Mouse (Mus musculus) MEL (cell line): Measurements from ENCODE around the gene Ccl7. TPM values are rescaled to one million over a fixed set of nuclear protein-coding genes. Genes with fewer than 3 reads are reported as not detected.

Experiments used
- DNase-seq: peaks from one replicate; pipeline ENCODE4 v3.0.0; 2011; ENCODE audit warnings: low read depth, low spot score
- H3K27ac ChIP-seq: 2 replicates; pipeline ENCODE4 v1.5.1; 2012; ENCODE audit warnings: low read depth, mild to moderate bottlenecking, control low read depth, low read length, moderate library complexity; ENCODE audit not compliant: control insufficient read depth
- H3K27me3 ChIP-seq, 2 experiments: fragments of 150-350 bp in 1 of 2; sonication (generic) in 1 of 2; 2 replicates each; pipeline ENCODE4 v1.6.1; 2012; ENCODE audit warnings: low read length in 2 of 2, mild to moderate bottlenecking in 2 of 2, improper control_type of control experiment in 1 of 2, moderate library complexity in 1 of 2; ENCODE audit not compliant: insufficient read depth in 2 of 2, control insufficient read depth in 1 of 2
- H3K36me3 ChIP-seq, 2 experiments: 2 replicates each; pipeline ENCODE4 v1.6.1; 2012 to 2014; ENCODE audit warnings: low read length in 2 of 2, improper control_type of control experiment in 1 of 2, inconsistent platforms in 1 of 2, mild to moderate bottlenecking in 1 of 2; ENCODE audit not compliant: insufficient read depth in 2 of 2, control insufficient read depth in 1 of 2
- H3K4me1 ChIP-seq, 2 experiments: fragments of 150-350 bp in 1 of 2; sonication (generic) in 1 of 2; 2 replicates each; pipeline ENCODE4 v1.6.1; 2012; ENCODE audit warnings: low read length in 2 of 2, improper control_type of control experiment in 1 of 2, mild to moderate bottlenecking in 1 of 2; ENCODE audit not compliant: insufficient read depth in 2 of 2, control insufficient read depth in 1 of 2
- H3K4me3 ChIP-seq, 2 experiments: fragments of 150-350 bp in 1 of 2; sonication (generic) in 1 of 2; 2 replicates each; pipeline ENCODE4 v1.5.1; 2012; ENCODE audit warnings: low read depth in 2 of 2, low read length in 2 of 2, mild to moderate bottlenecking in 2 of 2, moderate library complexity in 2 of 2, control low read depth in 1 of 2, improper control_type of control experiment in 1 of 2; ENCODE audit not compliant: control insufficient read depth in 1 of 2, insufficient read depth in 1 of 2
- H3K79me2 ChIP-seq: 2 replicates; pipeline ENCODE4 v1.6.1; 2012; ENCODE audit warnings: mild to moderate bottlenecking, low read length, moderate library complexity; ENCODE audit not compliant: control insufficient read depth, poor library complexity, insufficient read depth
- H3K9ac ChIP-seq: 2 replicates; pipeline ENCODE4 v1.6.1; 2012; ENCODE audit warnings: low read depth, mild to moderate bottlenecking, control low read depth, low read length, moderate library complexity; ENCODE audit not compliant: control insufficient read depth, poor library complexity, severe bottlenecking
- H3K9me3 ChIP-seq: fragments of 150-350 bp; sonication (generic); replicated peaks from 2 replicates; pipeline ENCODE4 v1.6.1; 2012; ENCODE audit warnings: mild to moderate bottlenecking, low read length, improper control_type of control experiment, moderate library complexity; ENCODE audit not compliant: insufficient read depth
- CHD1 ChIP-seq: IDR thresholded peaks from 2 replicates; pipeline ENCODE4 v1.6.1; 2012; ENCODE audit warnings: low read depth, mild to moderate bottlenecking, inconsistent platforms, low read length, improper control_type of control experiment
- CHD2 ChIP-seq: IDR thresholded peaks from 2 replicates; pipeline ENCODE4 v1.6.1; 2011; ENCODE audit warnings: low read length, improper control_type of control experiment
- CTCF ChIP-seq, 3 experiments: IDR thresholded peaks in 2 of 3; conservative IDR thresholded peaks in 1 of 3; 2 replicates each; pipeline ENCODE4 v1.5.1; 2011 to 2012; ENCODE audit warnings: low read length in 3 of 3, low read depth in 2 of 3, mild to moderate bottlenecking in 2 of 3, improper control_type of control experiment in 1 of 3, inconsistent platforms in 1 of 3, mixed read lengths in 1 of 3, moderate library complexity in 1 of 3; ENCODE audit not compliant: control insufficient read depth in 1 of 3, insufficient read depth in 1 of 3, poor library complexity in 1 of 3, severe bottlenecking in 1 of 3
- ETS1 ChIP-seq: IDR thresholded peaks from 2 replicates; pipeline ENCODE4 v1.6.1; 2012; ENCODE audit warnings: low read depth, mild to moderate bottlenecking, inconsistent platforms, low read length, improper control_type of control experiment, moderate library complexity
- GABPA ChIP-seq: IDR thresholded peaks from 2 replicates; pipeline ENCODE4 v1.6.1; 2012; ENCODE audit warnings: low read depth, mild to moderate bottlenecking, inconsistent platforms, low read length, improper control_type of control experiment, moderate library complexity
- GATA1 ChIP-seq: IDR thresholded peaks from 2 replicates; pipeline ENCODE4 v1.6.1; 2011; ENCODE audit warnings: low read depth, low read length, improper control_type of control experiment
- JUND ChIP-seq: IDR thresholded peaks from 2 replicates; pipeline ENCODE4 v1.6.1; 2011; ENCODE audit warnings: low read depth, mild to moderate bottlenecking, improper control_type of control experiment, low read length
- KAT2A ChIP-seq: conservative IDR thresholded peaks from 2 replicates; pipeline ENCODE4 v1.6.1; 2012; ENCODE audit warnings: low read depth, low read length, improper control_type of control experiment, inconsistent platforms
- MAFK ChIP-seq: IDR thresholded peaks from 2 replicates; pipeline ENCODE4 v1.6.1; 2011; ENCODE audit warnings: low read depth, mild to moderate bottlenecking, low read length, improper control_type of control experiment, borderline replicate concordance
- MAZ ChIP-seq: IDR thresholded peaks from 2 replicates; pipeline ENCODE4 v1.6.1; 2012; ENCODE audit warnings: low read depth, mild to moderate bottlenecking, inconsistent platforms, low read length, improper control_type of control experiment
- MEF2A ChIP-seq: IDR thresholded peaks from 2 replicates; pipeline ENCODE4 v1.6.1; 2014; ENCODE audit warnings: low read depth, mild to moderate bottlenecking, inconsistent platforms, low read length, improper control_type of control experiment; ENCODE audit not compliant: poor library complexity, insufficient replicate concordance, severe bottlenecking; ENCODE audit errors: extremely low read depth
- MXI1 ChIP-seq: IDR thresholded peaks from 2 replicates; pipeline ENCODE4 v1.6.1; 2011; ENCODE audit warnings: mild to moderate bottlenecking, low read depth, low read length, improper control_type of control experiment
- NELFE ChIP-seq: IDR thresholded peaks from 2 replicates; pipeline ENCODE4 v1.6.1; 2011; ENCODE audit warnings: low read depth, low read length, improper control_type of control experiment
- POLR2AphosphoS2 ChIP-seq: IDR thresholded peaks from 2 replicates; pipeline ENCODE4 v1.6.1; 2011; ENCODE audit warnings: low read length, improper control_type of control experiment
- POLR2AphosphoS5 ChIP-seq: IDR thresholded peaks from 2 replicates; pipeline ENCODE4 v1.6.1; 2012; ENCODE audit warnings: low read depth, borderline replicate concordance, mild to moderate bottlenecking, inconsistent platforms, low read length, moderate library complexity, mixed read lengths
- RAD21 ChIP-seq: IDR thresholded peaks from 2 replicates; pipeline ENCODE4 v1.6.1; 2011; ENCODE audit warnings: mild to moderate bottlenecking, low read depth, low read length, improper control_type of control experiment
- RCOR1 ChIP-seq: IDR thresholded peaks from 2 replicates; pipeline ENCODE4 v1.6.1; 2012; ENCODE audit warnings: low read depth, mild to moderate bottlenecking, inconsistent platforms, low read length, improper control_type of control experiment
- TAL1 ChIP-seq: IDR thresholded peaks from 2 replicates; pipeline ENCODE4 v1.6.1; 2012; ENCODE audit warnings: mild to moderate bottlenecking, inconsistent platforms, low read length, moderate library complexity, mixed read lengths
- UBTF ChIP-seq: IDR thresholded peaks from 2 replicates; pipeline ENCODE4 v1.6.1; 2012; ENCODE audit warnings: low read depth, mild to moderate bottlenecking, inconsistent platforms, low read length, improper control_type of control experiment, moderate library complexity, borderline replicate concordance; ENCODE audit not compliant: insufficient read depth
- ZC3H11A ChIP-seq: IDR thresholded peaks from 2 replicates; pipeline ENCODE4 v1.6.1; 2012; ENCODE audit warnings: low read depth, mild to moderate bottlenecking, inconsistent platforms, low read length, improper control_type of control experiment
- ZMIZ1 ChIP-seq: IDR thresholded peaks from 2 replicates; pipeline ENCODE4 v1.6.1; 2012; ENCODE audit warnings: low read depth, mild to moderate bottlenecking, inconsistent platforms, low read length, improper control_type of control experiment, moderate library complexity
- ZNF384 ChIP-seq: IDR thresholded peaks from 2 replicates; pipeline ENCODE4 v1.6.1; 2012; ENCODE audit warnings: low read depth, mild to moderate bottlenecking, inconsistent platforms, low read length, improper control_type of control experiment
- polyA plus RNA-seq, 2 experiments: library from polyadenylated mRNA; stranded (reverse) in 1 of 2; unstranded in 1 of 2; fragments of >175 nt in 1 of 2; fragments of >200 nt in 1 of 2; gene quantifications; 2 replicates each; pipeline versions ENCODE4 v1.2.1 to v1.2.4; 2012; ENCODE audit warnings: low replicate concordance in 2 of 2, low read depth in 1 of 2; ENCODE audit not compliant: insufficient read length in 2 of 2, insufficient read depth in 1 of 2, missing spikeins in 1 of 2
- total RNA-seq: library from RNA; depleted of rRNA; stranded (reverse); fragments of 300-350 nt; gene quantifications from 2 replicates; pipeline ENCODE4 v1.2.3, GENCODE M21; 2012

Gene Ccl7
- total and polyA plus RNA-seq, 3 experiments = not detected

DNA sequence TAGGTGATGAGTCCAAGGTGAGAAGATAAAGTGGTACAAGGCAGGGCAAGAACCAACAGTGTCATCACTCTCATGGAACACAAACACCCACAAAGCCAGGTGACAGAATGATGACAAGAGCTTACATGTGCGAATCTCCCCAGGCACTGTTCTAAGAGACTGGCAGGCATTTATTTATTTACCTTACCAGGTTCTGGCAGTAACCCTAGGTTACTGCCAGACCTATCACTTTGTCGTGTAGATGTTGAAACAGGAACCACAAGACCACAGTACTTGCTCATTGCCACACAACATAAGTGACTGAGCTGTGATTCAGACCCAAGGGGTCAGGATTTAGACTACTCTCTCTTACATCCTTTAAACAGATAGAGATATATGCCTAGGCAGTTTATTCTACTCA lies 30.4 kb upstream of the Ccl7 start:
- no peak for TF ChIP-seq GABPA
- no peak for TF ChIP-seq CTCF (IDR thresholded peaks at IDR 0.05 in 2 of 3, conservative IDR thresholded peaks at IDR 0.05 in 1 of 3; ENCODE audit: control insufficient read depth in 1 of 3, insufficient read depth in 1 of 3, low read depth in 2 of 3, low read length in 3 of 3, poor library complexity in 1 of 3, severe bottlenecking in 1 of 3)
- no peak for TF ChIP-seq CHD2
- no peak for TF ChIP-seq NELFE
- TF ChIP-seq ZNF384 = no peak
- no peak for TF ChIP-seq MXI1
- TF ChIP-seq POLR2AphosphoS2 = no peak
- no peak for TF ChIP-seq UBTF
- TF ChIP-seq MAFK = no peak
- no peak for TF ChIP-seq ETS1
- TF ChIP-seq POLR2AphosphoS5 = no peak
- no peak for TF ChIP-seq RAD21
- TF ChIP-seq RCOR1 = no peak
- TF ChIP-seq JUND = no peak
- TF ChIP-seq, all 39 proteins: peak for 0
- no peaks in the 10 kb centered on the region for H3K27me3 ChIP-seq
- H3K27ac ChIP-seq = no peak overlapping the region
- no peaks in the 10 kb centered on the region for H3K79me2 ChIP-seq
- no peaks in the 10 kb centered on the region for H3K4me1 ChIP-seq
- no peak overlapping the region for H3K9ac ChIP-seq
- no peak for DNase-seq
- H3K9me3 ChIP-seq = no peaks in the 10 kb centered on the region
- no peak overlapping the region for H3K4me3 ChIP-seq
- no peaks in the 10 kb centered on the region for H3K36me3 ChIP-seq

DNA sequence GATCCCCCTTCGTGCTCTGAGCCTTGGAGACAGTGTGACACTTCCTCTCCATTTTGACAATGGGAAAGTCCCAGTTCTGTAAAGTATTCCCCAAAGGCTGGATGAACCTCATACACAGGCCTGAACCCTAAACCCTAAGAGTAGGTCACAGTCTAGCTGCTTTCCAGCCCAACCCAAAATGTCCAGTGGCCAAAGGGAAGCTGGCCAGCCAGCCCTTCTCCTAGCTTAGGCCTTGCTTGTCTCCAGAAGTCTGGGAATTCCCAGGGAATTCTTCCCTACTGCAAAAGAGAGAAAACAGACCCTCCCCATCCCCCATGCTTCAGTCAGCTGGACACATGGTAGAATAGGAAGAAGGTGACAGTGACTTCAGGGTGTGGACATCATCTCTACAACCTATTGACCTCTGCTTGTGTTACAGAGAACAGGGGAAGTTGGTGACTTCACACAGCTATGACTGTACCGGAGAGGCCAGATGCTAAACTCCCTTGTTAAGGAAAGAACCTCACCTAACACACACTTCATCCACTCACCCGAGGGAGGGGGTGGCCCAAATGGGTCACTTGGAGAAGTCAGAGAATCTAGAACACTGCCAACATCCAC lies 29.2 kb upstream of the Ccl7 start:
- no peak for DNase-seq
- no peak overlapping the region for H3K4me3 ChIP-seq
- no peak overlapping the region for H3K9ac ChIP-seq
- H3K27me3 ChIP-seq = no peaks in the 10 kb centered on the region
- H3K27ac ChIP-seq = no peak overlapping the region
- no peaks in the 10 kb centered on the region for H3K9me3 ChIP-seq
- H3K36me3 ChIP-seq = no peaks in the 10 kb centered on the region
- H3K79me2 ChIP-seq = no peaks in the 10 kb centered on the region
- no peaks in the 10 kb centered on the region for H3K4me1 ChIP-seq
- no peak for TF ChIP-seq RCOR1
- TF ChIP-seq NELFE = no peak
- no peak for TF ChIP-seq MXI1

DNA sequence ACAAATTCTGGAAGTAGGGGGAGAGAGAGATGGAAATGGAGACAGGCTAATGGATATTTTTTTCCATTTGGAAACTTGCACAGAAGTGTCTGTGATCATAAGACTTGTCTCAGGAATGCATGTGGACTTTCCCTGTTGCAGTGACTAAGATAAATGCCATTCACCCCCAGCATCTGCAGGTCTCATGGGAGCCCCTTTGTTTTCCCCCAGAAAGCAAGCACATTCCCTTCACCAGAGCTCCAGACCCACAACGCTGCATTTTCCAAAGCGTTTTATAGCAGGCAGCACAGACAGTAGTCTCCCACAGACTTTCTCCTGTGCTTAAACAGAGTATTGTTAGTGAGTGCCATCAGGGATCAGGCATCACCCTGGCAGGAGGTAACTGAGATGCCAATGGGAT lies 26.1 kb upstream of the Ccl7 start:
- Histone ChIP-seq H3K27me3 (no peaks in the 10 kb centered on the region), H3K79me2 (no peaks in the 10 kb centered on the region), H3K9ac (no peak overlapping the region), H3K9me3 (no peaks in the 10 kb centered on the region), H3K4me3 (no peak overlapping the region), H3K4me1 (no peaks in the 10 kb centered on the region), H3K36me3 (no peaks in the 10 kb centered on the region), H3K27ac (no peak overlapping the region)
- DNase-seq = no peak
- TF ChIP-seq ZC3H11A (no peak), KAT2A (no peak), ZMIZ1 (no peak), MAFK (no peak), RCOR1 (no peak), CHD1 (no peak), MAZ (no peak), MEF2A (no peak), POLR2AphosphoS2 (no peak), JUND (no peak), GATA1 (no peak), TAL1 (no peak)
